Mouse (Mus musculus): ENCODE data around the gene Sec24a.

Gene Sec24a

GRCm38 (mm10) chr11:51688330-51689328 is 74.8 kb downstream of the Sec24a start, which contains the start of gene 0610009B22Rik:
Gene 0610009B22Rik (minus strand): TSS chr11:51688874.
- in situ Hi-C loops (cut with MboI, MseI) = no loop called here

- in situ Hi-C loops (cut with MboI, MseI) = loop anchor here (5.0 kb wide), 1 partner anchor 65 kb away; the partner anchor contains the start of gene Nhp2
Observed at GRCm38 (mm10) chr11:51681976-51682374, 81.5 kb downstream of the Sec24a start.

GRCm38 (mm10) chr11:51681324-51681975 is 82.0 kb downstream of the Sec24a start:
- in situ Hi-C loops (cut with MboI, MseI) = loop anchor here (5.0 kb wide), 1 partner anchor 64 kb away; the partner anchor contains the start of gene Nhp2

- in situ Hi-C loops (cut with MboI, MseI) = no loop called here
Observed at GRCm38 (mm10) chr11:51679466-51679865, 84.0 kb downstream of the Sec24a start.

- in situ Hi-C loops (cut with MboI, MseI) = no loop called here
Observed at GRCm38 (mm10) chr11:51677737-51678418, 85.6 kb downstream of the Sec24a start.

- in situ Hi-C loops (cut with MboI, MseI) = no loop called here
Observed at GRCm38 (mm10) chr11:51675386-51675785, 88.0 kb downstream of the Sec24a start.

- in situ Hi-C loops (cut with MboI, MseI) = no loop called here
Observed at GRCm38 (mm10) chr11:51673291-51673690, 90.1 kb downstream of the Sec24a start.

GRCm38 (mm10) chr11:51671376-51671775 is 92.1 kb downstream of the Sec24a start:
- in situ Hi-C loops (cut with MboI, MseI) = no loop called here

- in situ Hi-C loops (cut with MboI, MseI) = no loop called here
Observed at GRCm38 (mm10) chr11:51670846-51671245, 92.6 kb downstream of the Sec24a start.

- in situ Hi-C loops (cut with MboI, MseI) = loop anchor here (10.0 kb wide), 1 partner anchor 1090 kb away; no protein-coding TSS in a partner anchor
Observed at GRCm38 (mm10) chr11:51664747-51665146, 98.7 kb downstream of the Sec24a start.

GRCm38 (mm10) chr11:51662632-51663031 is 100.8 kb downstream of the Sec24a start:
- in situ Hi-C loops (cut with MboI, MseI) = loop anchor here (10.0 kb wide), 1 partner anchor 1088 kb away; no protein-coding TSS in a partner anchor

GRCm38 (mm10) chr11:51661867-51662365 is 101.5 kb downstream of the Sec24a start:
- in situ Hi-C loops (cut with MboI, MseI) = loop anchor here (10.0 kb wide), 1 partner anchor 1087 kb away; no protein-coding TSS in a partner anchor

- in situ Hi-C loops (cut with MboI, MseI) = no loop called here
Observed at GRCm38 (mm10) chr11:51658705-51659104, 104.7 kb downstream of the Sec24a start.

- in situ Hi-C loops (cut with MboI, MseI) = no loop called here
Observed at GRCm38 (mm10) chr11:51658291-51658690, 105.1 kb downstream of the Sec24a start.

- in situ Hi-C loops (cut with MboI, MseI) = no loop called here
Observed at GRCm38 (mm10) chr11:51656798-51657521, 106.5 kb downstream of the Sec24a start.

- in situ Hi-C loops (cut with MboI, MseI) = no loop called here
Observed at GRCm38 (mm10) chr11:51654891-51655290, 108.5 kb downstream of the Sec24a start.

GRCm38 (mm10) chr11:51653736-51654135 is 109.7 kb downstream of the Sec24a start:
- in situ Hi-C loops (cut with MboI, MseI) = no loop called here

GRCm38 (mm10) chr11:51652889-51653418 is 110.5 kb downstream of the Sec24a start:
- in situ Hi-C loops (cut with MboI, MseI) = no loop called here

- in situ Hi-C loops (cut with MboI, MseI) = no loop called here
Observed at GRCm38 (mm10) chr11:51650691-51651515, 112.5 kb downstream of the Sec24a start, which contains the start of the genes N4bp3 and D930048N14Rik. Gene N4bp3 (minus strand): TSS chr11:51650842. Gene D930048N14Rik (plus strand): TSS chr11:51650954.
